Mouse (Mus musculus): Measurements from ENCODE around the gene Acot12. TPM values are rescaled to one million over a fixed set of nuclear protein-coding genes. Genes with fewer than 3 reads are reported as not detected.

Gene Acot12
- total RNA-seq (2023): not detected

DNA sequence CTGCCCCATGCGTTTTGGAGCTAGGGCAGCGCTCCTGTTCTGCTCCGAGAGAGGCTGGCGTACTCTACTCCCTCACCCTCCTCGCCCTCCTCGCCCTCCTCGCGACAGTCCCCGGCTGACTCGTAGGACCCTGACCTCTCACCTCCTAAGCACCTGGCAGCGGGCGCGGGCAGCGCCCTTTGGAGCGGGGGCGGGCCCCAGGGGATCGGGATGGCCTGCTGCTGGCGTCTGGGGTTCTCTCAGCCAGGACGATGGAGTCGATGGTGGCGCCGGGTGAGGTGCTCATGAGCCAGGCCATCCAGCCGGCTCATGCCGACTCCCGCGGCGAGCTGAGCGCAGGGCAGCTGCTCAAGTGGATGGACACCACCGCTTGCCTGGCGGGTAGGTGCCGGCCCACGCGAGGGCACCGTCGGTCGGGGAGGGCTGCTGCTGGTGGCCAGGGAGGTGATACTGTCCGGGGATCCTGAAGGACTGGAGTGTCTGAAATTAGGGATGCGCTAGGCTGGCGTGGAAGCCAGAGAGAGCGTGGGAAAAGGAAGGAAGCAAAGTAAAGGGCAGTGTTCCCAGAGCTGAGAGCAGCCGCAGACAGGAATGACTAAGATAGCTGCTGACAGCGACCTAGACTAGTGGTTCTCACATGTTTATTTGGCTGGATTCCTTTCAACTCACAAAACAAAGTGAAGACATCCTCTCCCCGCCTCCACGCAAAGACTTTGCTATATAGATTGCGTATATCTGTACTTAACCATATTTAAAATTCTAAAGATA, at the start of gene Acot12:
TSS of gene Acot12 (plus strand) at position 233 of the 768 bp plus-strand sequence.

GRCm38 (mm10) chr13:91807155-91807839, 66.0 kb downstream of the Acot12 start, which contains the start of gene Zcchc9:
Gene Zcchc9 (minus strand): TSS chr13:91807705.

Other genes with a start within 250 kb of the Acot12 start
- gene Zcchc9, start 66.2 kb downstream of the Acot12 start, total RNA-seq (2023): 10 to 100 TPM; 13.9 to 17.2 TPM
- gene Ckmt2, start 135.4 kb downstream of the Acot12 start, total RNA-seq (2023): not detected